Mouse (Mus musculus) brain, embryonic 14.5 days (tissue): ENCODE results near the gene Dcaf12.

Experiments
- CTCF ChIP-seq: fragments of 200-500 bp; IDR thresholded peaks from 2 replicates; pipeline ENCODE4 v1.5.1; 2012; ENCODE audit warnings: inconsistent platforms, mild to moderate bottlenecking, moderate library complexity, borderline replicate concordance; ENCODE audit not compliant: insufficient read depth, insufficient read length; ENCODE audit errors: extremely low read depth
- POLR2A ChIP-seq: fragments of 200-500 bp; IDR thresholded peaks from 2 replicates; pipeline ENCODE4 v1.6.1; 2012; ENCODE audit warnings: mild to moderate bottlenecking, inconsistent platforms, borderline replicate concordance; ENCODE audit not compliant: poor library complexity, insufficient read depth, insufficient read length, severe bottlenecking; ENCODE audit errors: extremely low read depth

DNA sequence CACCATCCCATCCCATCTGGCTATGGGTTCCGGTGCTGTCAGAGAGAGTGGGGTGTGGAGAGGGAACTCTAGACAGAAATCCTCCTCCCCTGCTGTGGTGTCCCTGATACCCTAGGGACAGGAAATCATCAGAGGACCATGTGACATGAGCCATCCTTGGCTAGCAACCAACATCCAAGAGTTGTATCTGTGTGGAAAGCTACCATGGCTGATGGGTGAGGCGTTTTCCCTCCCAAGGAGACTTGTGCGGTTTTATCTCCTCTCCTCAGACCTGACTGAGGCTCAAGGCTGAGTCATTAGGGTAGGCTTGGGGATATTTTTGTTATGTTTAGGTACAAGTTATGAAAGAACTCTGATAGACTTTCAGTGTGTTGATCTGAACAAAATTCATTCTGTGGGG is 16.4 kb upstream of the Dcaf12 start:
- TF ChIP-seq POLR2A (no peak), CTCF (no peak)
